Mouse (Mus musculus) splenic B cell, adult 2 months (primary cell): ENCODE results near the gene Pcbp4.

Experiments used
- DNase-seq: peaks from one replicate; pipeline ENCODE4 v3.0.0-alpha.2; 2011; ENCODE audit warnings: low read depth, low spot score
- H3K27me3 ChIP-seq: 2 replicates; pipeline ENCODE4 v1.6.1; 2012; ENCODE audit warnings: mild to moderate bottlenecking, low read length, moderate library complexity, mixed read lengths; ENCODE audit not compliant: control insufficient read depth, poor library complexity, insufficient read depth, severe bottlenecking
- H3K36me3 ChIP-seq: 2 replicates; pipeline ENCODE4 v1.6.1; 2012; ENCODE audit warnings: mild to moderate bottlenecking, low read length, moderate library complexity, mixed read lengths; ENCODE audit not compliant: control insufficient read depth, poor library complexity, insufficient read depth, severe bottlenecking

Pcbp4 gene

GRCm38 (mm10) chr9:106452821-106453220 is 270 bp upstream of the Pcbp4 start:
- Histone ChIP-seq H3K27me3 (peaks cover 2% of the 10 kb centered on the region; the same call in 1 of the 2 replicates), H3K36me3 (no peaks in the 10 kb centered on the region)
- no peak for DNase-seq

- Histone ChIP-seq H3K36me3 (no peaks in the 10 kb centered on the region), H3K27me3 (peaks cover 2% of the 10 kb centered on the region; the same call in 1 of the 2 replicates)
- no peak for DNase-seq
These were observed 1.1 kb downstream of the Pcbp4 start for GRCm38 (mm10) chr9:106454071-106454761.

- Histone ChIP-seq H3K27me3 (peaks cover 2% of the 10 kb centered on the region; the same call in 1 of the 2 replicates), H3K36me3 (no peaks in the 10 kb centered on the region)
- no peak for DNase-seq
These were observed 2.0 kb downstream of the Pcbp4 start for GRCm38 (mm10) chr9:106454888-106455681.

- H3K36me3 ChIP-seq = no peaks in the 10 kb centered on the region
- H3K27me3 ChIP-seq = peaks cover 2% of the 10 kb centered on the region; the same call in 1 of the 2 replicates
- DNase-seq = no peak
These were observed 3.5 kb downstream of the Pcbp4 start for GRCm38 (mm10) chr9:106456325-106457162.

GRCm38 (mm10) chr9:106457163-106457559 is 4.1 kb downstream of the Pcbp4 start:
- no peaks in the 10 kb centered on the region for H3K36me3 ChIP-seq
- DNase-seq = no peak
- H3K27me3 ChIP-seq = peaks cover 2% of the 10 kb centered on the region; the same call in 1 of the 2 replicates

- H3K36me3 ChIP-seq = no peaks in the 10 kb centered on the region
- H3K27me3 ChIP-seq = peaks cover 2% of the 10 kb centered on the region; the same call in 1 of the 2 replicates
- DNase-seq = no peak
These were observed 4.8 kb downstream of the Pcbp4 start for GRCm38 (mm10) chr9:106457920-106458319.

GRCm38 (mm10) chr9:106459946-106460345 is 6.9 kb downstream of the Pcbp4 start:
- Histone ChIP-seq H3K36me3 (no peaks in the 10 kb centered on the region), H3K27me3 (peaks cover 2% of the 10 kb centered on the region; the same call in 1 of the 2 replicates)
- DNase-seq = no peak

GRCm38 (mm10) chr9:106460401-106461025 is 7.4 kb downstream of the Pcbp4 start:
- DNase-seq = no peak

GRCm38 (mm10) chr9:106461026-106461415 is 7.9 kb downstream of the Pcbp4 start:
- DNase-seq = no peak
- Histone ChIP-seq H3K36me3 (no peaks in the 10 kb centered on the region), H3K27me3 (no peaks in the 10 kb centered on the region; the same call in 1 of the 2 replicates)

More at GRCm38 (mm10) chr9:106460401-106461025, 7.4 kb downstream of the Pcbp4 start:
- H3K36me3 ChIP-seq = no peaks in the 10 kb centered on the region
- peaks cover 2% of the 10 kb centered on the region; the same call in 1 of the 2 replicates for H3K27me3 ChIP-seq

GRCm38 (mm10) chr9:106461641-106462429 is 8.7 kb downstream of the Pcbp4 start:
- no peaks in the 10 kb centered on the region for H3K36me3 ChIP-seq
- H3K27me3 ChIP-seq = no peaks in the 10 kb centered on the region; the same call in 1 of the 2 replicates
- no peak for DNase-seq

- H3K36me3 ChIP-seq = no peaks in the 10 kb centered on the region
- no peak for DNase-seq
- H3K27me3 ChIP-seq = no peaks in the 10 kb centered on the region; the same call in 1 of the 2 replicates
These were observed 9.3 kb downstream of the Pcbp4 start for GRCm38 (mm10) chr9:106462430-106462800.

- H3K36me3 ChIP-seq = no peaks in the 10 kb centered on the region
- no peak for DNase-seq
- no peaks in the 10 kb centered on the region; the same call in 1 of the 2 replicates for H3K27me3 ChIP-seq
These were observed 10.3 kb downstream of the Pcbp4 start for GRCm38 (mm10) chr9:106463122-106464063.
